Mouse (Mus musculus) lung, embryonic 14.5 days (tissue): ENCODE data around the gene Tbcd. TPM values are rescaled to one million over a fixed set of nuclear protein-coding genes. Genes with fewer than 3 reads are reported as not detected.

Experiments
- ATAC-seq: fragments of 200-750 bp; cut with Nextera tagmentation; 2 replicates; pipeline ENCODE4 v1.8.0; 2017; ENCODE audit warnings: mild to moderate bottlenecking, moderate TSS enrichment, moderate library complexity; ENCODE audit not compliant: insufficient read depth
- DNase-seq: peaks from one replicate; pipeline ENCODE4 v3.0.0-alpha.2; 2015
- H3K27ac ChIP-seq: fragments of 300-500 bp; sonication (generic); 2 replicates; pipeline ENCODE4 v1.5.1; 2014; ENCODE audit warnings: low read depth, mild to moderate bottlenecking, moderate library complexity
- H3K27me3 ChIP-seq: fragments of 300-500 bp; sonication (generic); 2 replicates; pipeline ENCODE4 v1.6.1; 2014; ENCODE audit warnings: low read length, control low read depth; ENCODE audit not compliant: insufficient read depth
- H3K36me3 ChIP-seq: fragments of 300-500 bp; sonication (generic); 2 replicates; pipeline ENCODE4 v1.6.1; 2014; ENCODE audit warnings: control low read depth; ENCODE audit not compliant: insufficient read depth
- H3K4me1 ChIP-seq: fragments of 300-500 bp; sonication (generic); 2 replicates; pipeline ENCODE4 v1.6.1; 2014; ENCODE audit warnings: antibody characterized with exemption, control low read depth; ENCODE audit not compliant: insufficient read depth
- H3K4me2 ChIP-seq: fragments of 300-500 bp; sonication (generic); 2 replicates; pipeline ENCODE4 v1.6.1; 2014; ENCODE audit warnings: mild to moderate bottlenecking
- H3K4me3 ChIP-seq: fragments of 300-500 bp; sonication (generic); 2 replicates; pipeline ENCODE4 v1.5.1; 2014; ENCODE audit warnings: low read depth, low read length
- H3K9ac ChIP-seq: fragments of 300-500 bp; sonication (generic); 2 replicates; pipeline ENCODE4 v1.6.1; 2014
- H3K9me3 ChIP-seq: fragments of 300-500 bp; sonication (generic); 2 replicates; pipeline ENCODE4 v1.6.1; 2016; ENCODE audit warnings: low read depth, low read length, control low read depth
- CTCF ChIP-seq: IDR thresholded peaks from 2 replicates; pipeline ENCODE4 v1.5.1; 2016; ENCODE audit warnings: antibody characterized with exemption, low read depth
- WGBS: fragments of 180-500 bp; shearing (Covaris S2); extraction: QIAGEN DNeasy Blood & Tissue Kit; methylation state at CpG from one replicate; pipeline ENCODE4 v1.1.7; 2014; 5-methylcytosine and 5-hydroxymethylcytosine counted together
- polyA plus RNA-seq: library from polyadenylated mRNA; unstranded; fragments of >200 nt; fragmentation: Nextera tagmentation; extraction: Ambion mirVana; gene quantifications from 2 replicates; pipeline ENCODE4 v1.2.1, GENCODE M21; 2014

The Tbcd gene
- polyA plus RNA-seq, 1 experiment from 2014 or later: 41.3 TPM

- TF ChIP-seq CTCF: no peak
- no peak for ATAC-seq
- H3K27me3 ChIP-seq: no peaks in the 10 kb centered on the region
- WGBS: 74% methylated on average over 2 of the region's 2 CpGs
- no peaks in the 10 kb centered on the region for H3K9me3 ChIP-seq
- no peaks in the 10 kb centered on the region for H3K4me1 ChIP-seq
- 0 out of 2 replicates have a peak, but pooled peaks cover 3% of the 10 kb centered on the region for H3K36me3 ChIP-seq
- DNase-seq: no peak
- no peak overlapping the region for H3K27ac ChIP-seq
- H3K4me3 ChIP-seq: no peak overlapping the region
- H3K9ac ChIP-seq: no peak overlapping the region
- no peak overlapping the region for H3K4me2 ChIP-seq
Measured at GRCm38 (mm10) chr11:121661116-121661515, 209.4 kb downstream of the Tbcd start.

Other genes with a start within 250 kb of the Tbcd start
- gene Hexdc, start 247.5 kb upstream of the Tbcd start, polyA plus RNA-seq: 7.4 and 9.4 TPM in 2 replicates
- gene Ogfod3, start 247.2 kb upstream of the Tbcd start, polyA plus RNA-seq: 25.1 and 26.2 TPM in 2 replicates
- gene Cybc1, start 222.6 kb upstream of the Tbcd start, polyA plus RNA-seq: 29.1 and 35.7 TPM in 2 replicates
- gene Narf, start 214.7 kb upstream of the Tbcd start, polyA plus RNA-seq: 39.6 and 44.7 TPM in 2 replicates
- gene Foxk2, start 192.0 kb upstream of the Tbcd start, polyA plus RNA-seq: 11.3 and 11.6 TPM in 2 replicates
- gene Wdr45b, start 97.5 kb upstream of the Tbcd start, polyA plus RNA-seq: 110 and 111 TPM in 2 replicates
- gene Rab40b, start 63.7 kb upstream of the Tbcd start, polyA plus RNA-seq: 3.0 and 4.7 TPM in 2 replicates
- gene Fn3krp, start 30.5 kb upstream of the Tbcd start, polyA plus RNA-seq: 5.6 TPM in 2 replicates
- gene Fn3k, start 17.0 kb upstream of the Tbcd start, polyA plus RNA-seq: 0.23 and 0.33 TPM in 2 replicates
- gene Zfp750, start 67.4 kb downstream of the Tbcd start, polyA plus RNA-seq: 0.09 and 0.34 TPM in 2 replicates
- gene B3gntl1, start 221.2 kb downstream of the Tbcd start, polyA plus RNA-seq: 7.3 and 8.0 TPM in 2 replicates
- gene Metrnl, start 249.6 kb downstream of the Tbcd start, polyA plus RNA-seq: 18.6 and 20.2 TPM in 2 replicates